Mouse (Mus musculus) CD4-positive helper T cell, adult 2 months (primary cell): Measurements from ENCODE around the gene Acap1.
"Not testable (repeated sequence)": the region's sequence is repeated elsewhere in the genome, so short reads cannot be mapped to it uniquely, and the experiment has no call there.

Experiments
- DNase-seq: peaks from one replicate; pipeline ENCODE4 v3.0.0-alpha.2; 2012; ENCODE audit warnings: low read depth, missing footprints, low spot score

Gene Acap1

DNA sequence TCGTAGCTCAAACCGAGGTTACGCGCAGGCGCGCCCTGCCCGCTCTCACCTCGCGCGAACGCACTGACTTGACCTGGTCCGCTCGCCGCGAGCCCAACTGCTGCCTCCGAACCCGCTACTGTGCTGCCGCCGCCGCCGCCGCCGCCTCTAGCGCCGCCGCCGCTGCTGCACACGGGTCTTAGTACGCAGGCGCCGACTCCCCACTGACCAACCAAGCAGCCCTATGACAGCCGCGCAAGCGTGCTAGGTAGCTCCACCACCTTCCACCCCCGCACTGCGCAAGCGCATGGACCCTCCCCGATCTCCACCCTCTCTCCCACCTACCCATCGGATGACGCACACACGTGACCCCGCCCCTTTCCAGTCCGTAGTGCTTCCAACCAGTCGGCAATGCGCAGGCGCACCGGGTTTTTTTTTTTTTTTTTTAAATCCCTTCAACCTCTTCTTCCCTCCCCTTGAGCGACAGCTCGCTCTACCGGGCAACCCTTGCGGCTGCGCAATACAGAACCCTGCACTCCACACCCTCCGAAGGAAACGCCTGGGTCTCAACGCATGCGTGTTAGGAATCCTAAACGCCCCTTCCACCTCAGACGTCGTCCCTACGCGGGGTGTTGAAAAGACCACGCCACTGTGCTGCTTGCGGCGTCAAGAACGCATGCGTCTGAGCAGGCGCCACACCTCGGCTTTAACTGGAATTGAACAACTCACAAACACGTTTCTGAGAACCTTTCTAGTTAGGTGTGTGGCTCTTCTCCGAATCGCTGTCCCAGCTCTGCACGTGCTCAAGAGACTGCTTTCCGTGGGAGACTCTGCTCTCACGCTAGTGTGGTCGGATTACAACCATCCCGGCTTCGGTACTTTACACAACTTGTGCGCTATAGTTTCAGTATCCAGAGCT lies 26.0 kb upstream of the Acap1 start, which contains the start of gene Eif5a:
Gene Eif5a (minus strand): TSS at position 845 of the 898 bp plus-strand sequence.
- DNase-seq: peak; percentile 100

DNA sequence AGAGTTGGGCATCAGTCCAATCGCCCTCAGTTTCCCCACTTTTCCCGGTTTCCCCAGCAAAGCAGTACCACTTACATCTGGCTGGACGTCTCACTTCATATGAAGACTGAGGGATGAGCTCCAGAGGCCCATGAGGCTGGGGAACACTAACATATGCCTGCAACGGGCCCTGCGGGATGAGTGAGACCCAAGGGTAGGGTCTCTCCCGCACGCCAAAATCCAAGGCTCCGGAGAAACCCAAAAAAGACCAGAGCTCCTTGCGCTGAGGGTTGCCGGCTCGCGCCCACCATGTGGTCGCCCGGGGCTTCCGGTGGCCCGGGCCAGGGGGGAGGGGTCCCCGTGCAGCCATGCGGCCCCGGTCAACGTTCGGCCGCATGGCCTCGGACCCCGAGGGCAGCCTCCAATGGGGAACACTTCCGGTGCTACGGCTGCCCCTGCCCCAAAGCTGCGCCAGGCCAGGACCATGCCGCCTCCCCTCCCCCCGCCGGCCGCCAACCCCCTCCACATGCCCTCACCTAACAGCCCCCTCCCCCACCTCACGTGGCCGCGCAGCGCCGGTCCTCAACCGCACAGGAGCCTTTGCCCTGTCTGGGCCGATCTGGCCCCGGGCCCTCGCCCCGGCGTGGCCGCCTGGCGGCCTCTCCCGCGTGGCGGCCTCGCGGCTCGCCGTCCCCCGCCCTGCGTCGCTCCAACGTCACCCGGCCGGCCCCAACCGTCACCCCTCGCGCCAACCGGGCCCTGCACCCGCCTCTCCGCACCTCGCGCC lies 25.1 kb upstream of the Acap1 start:
- no peak for DNase-seq

DNA sequence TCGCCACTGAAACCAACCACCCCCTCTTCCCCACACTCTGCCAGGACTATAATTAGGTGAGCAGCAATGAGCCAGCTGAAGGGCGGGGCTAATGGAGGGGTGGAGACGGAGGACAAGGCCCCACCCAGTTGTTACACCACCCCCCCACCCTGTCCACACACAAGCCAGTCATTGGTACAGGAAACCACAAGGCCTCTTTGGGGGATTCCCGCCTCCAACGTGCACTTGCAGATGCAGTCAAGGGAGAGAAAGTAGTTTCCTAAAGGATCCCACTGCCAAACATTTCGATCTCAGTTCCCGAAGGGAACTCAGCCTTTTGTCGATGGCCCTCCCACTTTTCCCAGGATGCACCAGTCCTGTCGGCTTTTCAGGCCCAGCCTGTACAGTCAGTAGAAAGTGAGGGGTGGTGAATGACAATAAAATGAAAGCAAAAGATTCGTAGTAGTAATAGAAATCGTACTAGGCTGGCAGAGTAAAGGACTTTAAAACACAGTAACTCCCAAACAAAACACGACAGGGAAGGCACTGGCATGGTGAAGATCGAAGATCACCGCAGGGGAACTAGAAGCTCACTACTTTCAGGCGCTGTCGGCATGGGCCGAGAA lies 24.4 kb upstream of the Acap1 start:
- DNase-seq: peak; percentile 92

DNA sequence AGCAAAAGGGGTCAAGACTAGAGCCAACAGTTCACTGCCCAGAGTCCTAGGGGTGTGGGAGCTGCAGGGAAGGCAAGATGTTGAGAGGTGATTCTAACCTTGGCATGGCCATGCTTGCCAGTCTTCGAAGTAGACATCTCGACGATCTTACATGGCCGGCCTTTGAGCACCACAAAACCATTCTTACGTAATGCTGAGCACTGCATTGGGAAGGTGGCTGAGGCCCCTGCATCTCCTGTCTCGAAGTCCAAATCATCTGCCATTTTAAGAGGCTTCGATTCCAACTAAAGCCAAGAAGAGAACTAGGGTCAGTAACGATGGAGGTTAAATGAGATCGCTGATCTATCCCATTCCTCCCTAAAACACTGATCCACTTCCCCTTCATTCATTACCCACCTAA lies 23.7 kb upstream of the Acap1 start:
- no peak for DNase-seq

- no peak for DNase-seq
Measured at GRCm38 (mm10) chr11:69918118-69918517, 22.8 kb upstream of the Acap1 start.

GRCm38 (mm10) chr11:69917379-69917948 lies 22.1 kb upstream of the Acap1 start:
- no peak for DNase-seq

DNA sequence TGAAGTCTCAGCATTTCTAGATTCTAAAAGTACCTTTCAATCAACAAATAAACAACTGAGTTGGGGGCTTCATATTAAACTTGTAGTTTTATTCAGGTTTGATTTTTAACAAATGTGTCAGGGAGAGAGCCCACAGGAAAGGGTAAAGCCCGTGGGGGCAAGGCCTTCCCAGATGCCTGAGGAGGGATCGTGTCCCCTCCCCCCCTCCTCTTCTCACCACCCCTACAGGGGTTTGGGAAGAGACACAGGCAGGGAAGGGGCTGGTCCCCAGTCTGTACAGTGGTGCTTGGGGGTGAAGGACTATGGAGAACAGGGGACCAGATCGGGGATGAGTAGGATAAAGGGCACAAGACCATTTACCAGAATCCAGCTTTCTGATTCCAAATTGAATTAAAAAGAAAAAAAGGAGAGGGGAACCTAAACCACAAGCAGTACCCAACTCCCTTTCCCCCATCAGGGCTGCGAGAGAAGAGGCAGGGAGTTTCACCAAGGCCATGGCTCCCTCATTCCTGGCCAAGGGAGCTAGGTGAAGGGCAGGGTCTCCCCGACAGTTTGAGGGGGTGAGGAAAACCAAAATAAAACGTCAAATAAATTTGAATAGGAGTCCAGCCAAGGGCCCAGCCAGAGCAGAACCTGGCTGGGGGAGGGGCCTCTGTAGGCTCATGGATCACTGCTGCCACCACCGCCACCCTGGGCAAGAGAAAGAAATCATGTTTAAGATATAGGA lies 21.5 kb upstream of the Acap1 start:
- DNase-seq: not testable (repeated sequence)

- no peak for DNase-seq
Measured at GRCm38 (mm10) chr11:69915667-69916627, 20.6 kb upstream of the Acap1 start.

DNA sequence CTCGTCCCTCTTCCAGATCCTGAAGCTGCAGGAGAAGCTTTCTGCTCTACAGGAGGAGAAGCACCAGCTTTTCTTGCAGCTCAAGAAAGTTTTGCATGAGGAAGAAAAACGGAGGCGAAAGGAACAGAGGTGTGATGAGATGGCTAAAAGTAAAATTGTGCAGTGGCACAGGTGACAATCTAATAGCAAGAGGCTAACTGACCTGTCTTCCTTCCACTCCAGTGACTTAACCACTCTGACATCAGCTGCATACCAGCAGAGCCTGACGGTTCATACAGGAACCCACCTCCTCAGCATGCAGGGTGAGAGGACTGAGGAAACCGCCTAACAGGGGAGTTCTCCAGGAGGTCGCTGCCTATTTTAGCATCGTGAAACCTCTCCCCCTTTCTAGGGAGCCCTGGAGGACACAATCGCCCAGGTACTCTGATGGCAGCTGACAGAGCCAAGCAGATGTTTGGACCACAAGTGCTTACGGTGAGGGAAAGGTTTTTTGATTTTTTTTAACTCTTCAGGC lies 19.6 kb upstream of the Acap1 start:
- no peak for DNase-seq

DNA sequence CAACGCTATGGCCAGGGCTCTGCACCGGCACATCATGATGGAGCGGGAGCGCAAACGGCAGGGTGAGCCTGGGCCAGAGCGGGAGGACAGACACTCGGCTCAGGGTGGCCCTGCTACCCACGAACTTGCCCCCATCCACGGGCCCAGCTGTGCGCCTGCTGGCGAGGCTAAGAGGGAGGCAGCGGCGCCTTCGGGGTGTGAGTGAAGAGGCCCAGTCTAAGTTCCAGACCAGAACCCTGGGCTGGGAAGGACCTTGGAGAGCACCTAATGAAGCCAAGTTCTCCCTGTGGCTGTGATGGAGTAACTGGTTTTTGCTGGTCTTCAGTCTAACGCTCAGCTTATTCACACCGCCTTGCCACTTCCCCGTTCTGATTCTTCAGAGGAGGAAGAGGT lies 19.0 kb upstream of the Acap1 start:
- no peak for DNase-seq

- DNase-seq: peak; percentile 94
Measured at GRCm38 (mm10) chr11:69913554-69914371, 18.4 kb upstream of the Acap1 start, which contains the start of gene Gps2. Gene Gps2, plus strand, starts transcription at chr11:69913888.

DNA sequence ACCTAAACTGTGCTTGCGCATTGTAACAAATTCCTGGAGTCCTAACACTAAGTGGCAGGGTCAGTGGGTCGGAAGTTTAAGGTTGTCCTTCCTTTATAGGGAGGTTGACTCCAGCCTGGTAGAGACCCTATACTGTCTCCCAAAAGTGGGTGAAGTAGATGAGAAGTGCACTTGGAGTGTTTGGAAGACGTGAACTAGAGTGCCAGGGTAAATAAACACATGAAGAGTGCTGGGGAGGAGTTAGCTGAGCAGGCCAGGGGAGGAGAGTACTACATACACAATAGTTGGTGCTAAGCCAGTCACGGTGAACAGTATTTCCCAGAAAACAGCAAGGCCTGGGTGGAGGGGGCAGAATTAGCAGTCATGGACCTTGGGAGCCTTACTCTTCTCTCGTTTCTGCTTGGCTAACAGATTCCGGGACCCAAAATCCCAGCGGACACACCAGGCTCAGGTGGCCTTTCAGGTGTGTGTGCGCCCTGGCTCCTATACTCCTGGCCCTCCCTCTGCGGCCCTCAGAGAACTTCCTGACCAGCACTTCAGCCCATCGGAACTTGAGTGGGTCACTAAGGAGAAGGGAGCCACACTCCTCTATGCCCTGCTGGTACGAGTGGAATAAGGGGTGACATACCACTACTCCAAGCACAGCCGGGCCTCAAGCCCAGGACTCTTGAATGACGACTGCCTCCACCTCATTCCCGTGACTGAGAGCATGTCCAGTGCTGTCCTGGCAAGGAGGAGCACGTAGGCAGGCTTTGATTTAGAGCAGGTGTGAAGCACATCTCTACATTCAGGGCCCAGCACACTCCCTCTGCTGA lies 17.6 kb upstream of the Acap1 start:
- no peak for DNase-seq

- DNase-seq: no peak
Measured at GRCm38 (mm10) chr11:69911701-69912100, 16.4 kb upstream of the Acap1 start.

GRCm38 (mm10) chr11:69910781-69911560 lies 15.6 kb upstream of the Acap1 start:
- no peak for DNase-seq

- no peak for DNase-seq
Measured at GRCm38 (mm10) chr11:69910177-69910576, 14.8 kb upstream of the Acap1 start.

- DNase-seq: no peak
Measured at GRCm38 (mm10) chr11:69909174-69909573, 13.8 kb upstream of the Acap1 start.

DNA sequence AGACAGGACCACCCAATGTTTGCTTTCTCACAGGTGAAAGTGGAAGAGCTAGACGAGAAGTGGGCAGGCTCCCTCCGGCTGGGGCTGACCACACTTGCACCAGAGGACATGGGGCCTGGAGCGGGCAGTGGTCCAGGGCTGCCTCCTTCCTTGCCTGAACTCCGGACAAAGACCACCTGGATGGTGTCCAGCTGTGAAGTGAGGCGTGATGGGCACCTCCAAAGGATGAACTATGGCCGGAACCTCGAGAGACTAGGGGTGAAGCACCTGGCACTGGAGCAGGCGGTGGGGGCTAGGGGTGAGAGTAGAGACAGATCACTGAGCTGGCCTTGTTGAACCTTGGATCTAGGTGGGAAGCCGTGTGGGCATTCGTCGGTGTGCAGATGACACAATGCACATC lies 13.3 kb upstream of the Acap1 start:
- no peak for DNase-seq
